Mouse (Mus musculus): ENCODE measurements around the gene Hsd3b6.

GRCm38 (mm10) chr3:98852631-98853030 is 38.4 kb upstream of the Hsd3b6 start:
- TF ChIP-seq CTCF (IDR thresholded peaks at IDR 0.05; ENCODE audit: borderline replicate concordance, insufficient read depth, low read length) (no peak), POLR2A (IDR thresholded peaks at IDR 0.05; ENCODE audit: low read depth, low read length) (no peak)

All from embryonic fibroblast, embryonic 13.5 days (primary cell).